Mouse (Mus musculus) cerebellum, adult 2 months (tissue): Measurements from ENCODE around the gene Gstk1. TPM values are rescaled to one million over a fixed set of nuclear protein-coding genes. Genes with fewer than 3 reads are reported as not detected.
A peak's percentile ranks its signal among the peaks of the same experiment; 100 is the strongest.

Experiments
- DNase-seq, 2 experiments: peaks; one replicate each; pipeline ENCODE4 v3.0.0; 2021
- H3K27ac ChIP-seq: fragments of 200-500 bp; 2 replicates; pipeline ENCODE4 v1.5.1; 2012; ENCODE audit warnings: low read length, control low read depth, inconsistent platforms; ENCODE audit not compliant: insufficient read depth
- H3K27me3 ChIP-seq: fragments of 200-500 bp; 2 replicates; pipeline ENCODE4 v1.6.1; 2012; ENCODE audit warnings: inconsistent platforms, mild to moderate bottlenecking, low read length, moderate library complexity; ENCODE audit not compliant: control insufficient read depth, insufficient read depth
- H3K4me1 ChIP-seq: fragments of 200-500 bp; 2 replicates; pipeline ENCODE4 v1.6.1; 2011; ENCODE audit warnings: low read length; ENCODE audit not compliant: control insufficient read depth, insufficient read depth
- H3K4me3 ChIP-seq: fragments of 200-500 bp; replicated peaks from 2 replicates; pipeline ENCODE3; 2011; ENCODE audit warnings: mild to moderate bottlenecking, low read depth, low read length, control low read depth; ENCODE audit not compliant: insufficient read depth
- CTCF ChIP-seq: fragments of 200-500 bp; IDR thresholded peaks from 2 replicates; pipeline ENCODE4 v1.5.1; 2011; ENCODE audit warnings: low read depth, mild to moderate bottlenecking, control low read depth, low read length, moderate library complexity, borderline replicate concordance; ENCODE audit not compliant: insufficient read depth
- POLR2A ChIP-seq: fragments of 200-500 bp; IDR thresholded peaks from 2 replicates; pipeline ENCODE4 v1.6.1; 2011; ENCODE audit warnings: low read length, control low read depth, borderline replicate concordance; ENCODE audit not compliant: insufficient read depth
- WGBS: fragments of 180-500 bp; shearing (Covaris S2); methylation state at CpG from one replicate; pipeline ENCODE4 v1.1.7; 2018; 5-methylcytosine and 5-hydroxymethylcytosine counted together
- polyA plus RNA-seq: library from polyadenylated mRNA; depleted of rRNA; stranded (reverse); fragments of >200 nt; gene quantifications from 2 replicates; pipeline ENCODE4 v1.2.3, GENCODE M21; 2012

The Gstk1 gene
- polyA plus RNA-seq, 1 experiment: 30.5 TPM

DNA sequence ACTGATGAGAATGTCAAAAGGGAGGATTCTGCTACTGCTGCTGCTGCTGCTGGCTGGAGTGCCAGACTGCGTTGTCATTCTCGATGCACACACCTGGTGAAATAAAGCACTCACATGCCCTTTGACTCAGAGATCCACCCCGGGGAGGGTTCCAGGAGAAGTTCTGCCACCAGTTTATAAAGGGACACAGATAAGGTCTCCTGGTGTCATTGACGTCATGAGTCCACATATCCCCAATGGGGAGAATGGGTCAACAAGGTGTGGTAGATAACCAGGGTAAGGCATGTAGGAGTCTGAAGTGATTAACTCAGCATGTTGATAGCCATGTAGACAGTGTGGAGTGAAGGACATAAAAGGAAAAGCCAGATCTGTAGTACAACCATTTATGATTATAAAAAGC lies 16.1 kb upstream of the Gstk1 start:
- WGBS: 81% methylated on average over 4 of the region's 4 CpGs
- Histone ChIP-seq H3K27ac (no peak overlapping the region), H3K4me3 (no peak overlapping the region), H3K27me3 (no peaks in the 10 kb centered on the region), H3K4me1 (no peaks in the 10 kb centered on the region)
- TF ChIP-seq POLR2A (no peak), CTCF (no peak)
- DNase-seq: no peak

GRCm38 (mm10) chr6:42231191-42231590 lies 14.5 kb upstream of the Gstk1 start:
- Histone ChIP-seq H3K4me1 (no peaks in the 10 kb centered on the region), H3K4me3 (no peak overlapping the region), H3K27me3 (no peaks in the 10 kb centered on the region), H3K27ac (no peak overlapping the region)
- no peak for DNase-seq
- 50% methylated on average over 3 of the region's 3 CpGs for whole genome bisulfite sequencing
- no peak for TF ChIP-seq CTCF
- no peak for TF ChIP-seq POLR2A

DNA sequence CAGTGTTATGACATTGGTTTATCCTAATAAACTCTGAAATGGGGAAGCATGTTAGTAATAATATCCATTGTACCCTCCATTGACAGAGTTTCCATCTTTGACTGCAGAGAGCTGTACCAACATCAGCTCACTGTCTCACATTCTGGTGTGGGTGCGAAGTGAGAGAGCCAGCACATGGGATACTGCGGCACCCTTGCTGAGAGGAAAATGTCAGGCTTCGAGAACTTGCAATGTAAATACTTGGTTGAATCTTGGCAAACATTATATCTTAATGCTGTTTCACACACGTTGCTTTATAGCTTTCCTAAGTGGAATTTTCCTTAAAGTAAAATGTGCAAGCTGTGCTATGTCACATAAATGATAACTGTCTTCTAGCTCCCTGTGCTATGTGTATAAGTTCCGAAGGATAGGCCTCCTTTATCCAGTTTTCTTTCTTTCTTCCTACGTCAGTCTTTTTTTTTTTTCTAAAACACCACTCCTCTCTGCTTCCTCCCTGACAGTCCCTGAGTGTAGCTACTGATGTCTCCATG lies 8.4 kb upstream of the Gstk1 start:
- Histone ChIP-seq H3K4me3 (no peak overlapping the region), H3K27ac (no peak overlapping the region), H3K27me3 (no peaks in the 10 kb centered on the region), H3K4me1 (no peaks in the 10 kb centered on the region)
- TF ChIP-seq POLR2A (no peak), CTCF (no peak)
- 73% methylated on average over 6 of the region's 6 CpGs for WGBS
- no peak for DNase-seq

DNA sequence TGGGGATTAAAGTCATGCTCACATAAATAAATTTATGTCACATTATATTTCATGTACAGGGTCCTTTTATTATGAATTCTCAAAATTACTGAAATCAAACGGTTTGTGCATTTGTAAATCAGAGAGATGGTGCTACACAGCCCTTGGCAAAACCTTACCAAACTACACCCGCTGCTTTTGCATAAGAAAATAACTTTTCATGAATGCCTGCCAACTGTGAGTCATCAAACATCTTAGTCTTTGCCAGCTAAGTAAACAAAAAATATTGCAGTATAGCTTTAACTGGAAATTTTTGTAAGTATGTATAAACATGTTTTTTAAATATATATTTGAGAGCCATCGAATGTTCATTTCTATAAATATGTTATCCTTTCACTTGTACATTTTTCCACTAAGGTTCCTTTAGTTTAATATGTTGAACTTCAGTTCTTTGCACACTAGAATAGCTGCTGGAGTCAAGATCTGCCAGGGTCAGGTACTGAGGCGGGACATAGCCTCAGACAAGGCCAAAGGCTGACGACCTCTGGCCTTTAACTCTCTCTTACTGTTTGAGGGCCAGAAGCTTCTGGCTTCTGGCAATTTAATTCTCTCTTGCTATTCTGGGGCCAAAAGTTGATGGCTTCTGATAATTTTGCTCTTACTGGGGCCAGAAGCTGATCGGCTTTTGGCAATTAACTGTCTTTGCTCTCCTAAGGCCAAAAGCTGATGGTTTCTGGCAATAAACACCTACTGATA lies 4.3 kb upstream of the Gstk1 start:
- no peak for TF ChIP-seq POLR2A
- no peak for TF ChIP-seq CTCF
- Histone ChIP-seq H3K4me3 (no peak overlapping the region), H3K27ac (no peak overlapping the region), H3K4me1 (no peaks in the 10 kb centered on the region), H3K27me3 (no peaks in the 10 kb centered on the region)
- DNase-seq: no peak
- WGBS: 51% methylated on average over 6 of the region's 6 CpGs

- peak in 1 of 2 experiments; percentile 10 for DNase-seq
- Histone ChIP-seq H3K27ac (no peak overlapping the region), H3K4me1 (no peaks in the 10 kb centered on the region), H3K27me3 (no peaks in the 10 kb centered on the region), H3K4me3 (no peak overlapping the region)
- WGBS: 28% methylated on average over 8 of the region's 8 CpGs
- TF ChIP-seq CTCF (no peak), POLR2A (no peak)
These were observed 1.4 kb downstream of the Gstk1 start for GRCm38 (mm10) chr6:42247173-42247572.

DNA sequence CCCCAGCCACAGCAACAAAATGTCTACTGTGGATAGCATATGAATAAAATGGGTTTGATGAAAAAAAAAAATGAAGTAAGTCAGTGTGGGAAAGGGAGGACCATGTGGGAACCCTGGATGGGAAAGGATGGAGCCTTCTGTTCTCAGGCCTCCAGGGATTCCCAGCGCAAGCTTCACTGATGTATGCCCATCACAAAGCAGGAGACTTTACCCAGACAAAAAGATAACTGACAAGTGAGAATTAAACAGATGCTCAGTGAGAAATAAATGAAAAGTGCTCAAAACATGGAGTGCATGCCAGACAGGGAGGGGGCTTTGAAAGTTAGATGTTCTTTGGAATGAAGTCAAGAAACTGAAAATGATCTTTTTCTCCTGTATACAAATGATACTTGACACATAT lies 2.2 kb downstream of the Gstk1 start:
- 83% methylated on average over 1 of the region's 1 CpGs for WGBS
- no peak for TF ChIP-seq CTCF
- no peak for TF ChIP-seq POLR2A
- DNase-seq: no peak
- Histone ChIP-seq H3K4me1 (no peaks in the 10 kb centered on the region), H3K4me3 (no peak overlapping the region), H3K27ac (no peak overlapping the region), H3K27me3 (no peaks in the 10 kb centered on the region)

GRCm38 (mm10) chr6:42251791-42252190 lies 6.1 kb downstream of the Gstk1 start:
- WGBS: 85% methylated on average over 4 of the region's 4 CpGs
- DNase-seq: no peak
- no peaks in the 10 kb centered on the region for H3K27me3 ChIP-seq
- H3K4me1 ChIP-seq: no peaks in the 10 kb centered on the region
- no peak overlapping the region for H3K4me3 ChIP-seq
- H3K27ac ChIP-seq: no peak overlapping the region
- TF ChIP-seq POLR2A: no peak
- TF ChIP-seq CTCF: no peak

DNA sequence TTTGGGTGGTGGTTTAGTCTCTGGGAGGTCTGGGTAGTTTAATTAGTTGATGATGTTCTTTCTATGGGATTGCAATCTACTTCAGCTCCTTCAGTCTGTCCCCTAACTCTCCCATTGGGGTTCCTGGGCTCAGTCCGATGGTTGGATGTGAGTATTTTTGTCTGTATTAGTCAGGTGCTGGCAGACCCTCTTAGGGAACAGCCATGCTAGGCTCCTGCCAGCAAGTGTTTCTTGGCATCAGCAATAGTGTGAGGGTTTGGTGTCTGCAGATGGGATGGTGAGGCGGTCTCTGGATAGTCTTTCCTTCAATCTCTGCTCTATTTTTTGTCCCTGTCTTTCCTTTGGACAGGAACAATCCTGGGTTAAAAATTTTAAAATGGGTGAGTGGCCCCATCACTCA lies 7.4 kb downstream of the Gstk1 start:
- no peak overlapping the region for H3K4me3 ChIP-seq
- no peaks in the 10 kb centered on the region for H3K4me1 ChIP-seq
- no peaks in the 10 kb centered on the region for H3K27me3 ChIP-seq
- DNase-seq: no peak
- 27% methylated on average over 2 of the region's 2 CpGs for WGBS
- TF ChIP-seq CTCF (no peak), POLR2A (no peak)
- no peak overlapping the region for H3K27ac ChIP-seq
